Mouse (Mus musculus) intestine, embryonic 16.5 days (tissue): ENCODE data around the gene Sh3rf1. TPM values are rescaled to one million over a fixed set of nuclear protein-coding genes. Genes with fewer than 3 reads are reported as not detected.

Experiments
- ATAC-seq: fragments of 200-750 bp; cut with Nextera tagmentation; 2 replicates; pipeline ENCODE4 v1.8.0; 2017; ENCODE audit warnings: moderate TSS enrichment, moderate library complexity
- H3K27ac ChIP-seq: fragments of 300-500 bp; sonication (generic); 2 replicates; pipeline ENCODE4 v1.5.1; 2014; ENCODE audit warnings: mild to moderate bottlenecking, low read length
- H3K27me3 ChIP-seq: fragments of 300-500 bp; sonication (generic); replicated peaks from 2 replicates; pipeline ENCODE4 v1.6.1; 2014; ENCODE audit warnings: low read length, control low read depth, mixed read lengths; ENCODE audit not compliant: control insufficient read depth, insufficient read depth
- H3K36me3 ChIP-seq: fragments of 300-500 bp; sonication (generic); 2 replicates; pipeline ENCODE4 v1.6.1; 2014; ENCODE audit warnings: low read length, control low read depth; ENCODE audit not compliant: control insufficient read depth, insufficient read depth
- H3K4me1 ChIP-seq: fragments of 300-500 bp; sonication (generic); 2 replicates; pipeline ENCODE4 v1.6.1; 2014; ENCODE audit warnings: low read length, control low read depth, mixed read lengths; ENCODE audit not compliant: control insufficient read depth, insufficient read depth
- H3K4me2 ChIP-seq: fragments of 300-500 bp; sonication (generic); 2 replicates; pipeline ENCODE4 v1.6.1; 2014; ENCODE audit warnings: low read depth, low read length, control low read depth
- H3K4me3 ChIP-seq: fragments of 300-500 bp; sonication (generic); 2 replicates; pipeline ENCODE4 v1.5.1; 2014; ENCODE audit warnings: mild to moderate bottlenecking, low read length
- H3K9ac ChIP-seq: fragments of 300-500 bp; sonication (generic); 2 replicates; pipeline ENCODE4 v1.6.1; 2014; ENCODE audit warnings: low read depth, low read length
- H3K9me3 ChIP-seq: fragments of 300-500 bp; sonication (generic); 2 replicates; pipeline ENCODE4 v1.6.1; 2016; ENCODE audit warnings: low read length, control low read depth; ENCODE audit not compliant: control insufficient read depth
- WGBS: fragments of 180-500 bp; shearing (Covaris S2); extraction: QIAGEN DNeasy Blood & Tissue Kit; methylation state at CpG from one replicate; pipeline ENCODE4 v1.1.7; 2014; 5-methylcytosine and 5-hydroxymethylcytosine counted together
- polyA plus RNA-seq: library from polyadenylated mRNA; unstranded; fragments of >200 nt; fragmentation: Nextera tagmentation; extraction: Ambion mirVana; gene quantifications from 2 replicates; pipeline ENCODE4 v1.2.1, GENCODE M21; 2015

Gene Sh3rf1
- polyA plus RNA-seq, 1 experiment from 2014 or later, result 11.0 TPM

- Histone ChIP-seq H3K9me3 (no peaks in the 10 kb centered on the region), H3K9ac (no peak overlapping the region), H3K4me2 (no peak overlapping the region), H3K27me3 (no peaks in the 10 kb centered on the region), H3K36me3 (no peaks in the 10 kb centered on the region), H3K27ac (no peak overlapping the region), H3K4me3 (no peak overlapping the region), H3K4me1 (peaks cover 3% of the 10 kb centered on the region; the same call in 1 of the 2 replicates)
- WGBS, result 64% methylated on average over 3 of the region's 3 CpGs
- no peak for ATAC-seq
Observed at GRCm38 (mm10) chr8:61321216-61321615, 97.5 kb downstream of the Sh3rf1 start.

GRCm38 (mm10) chr8:61321780-61322179 lies 98.1 kb downstream of the Sh3rf1 start:
- no peak for ATAC-seq
- Histone ChIP-seq H3K4me1 (peaks cover 3% of the 10 kb centered on the region; the same call in 1 of the 2 replicates), H3K27me3 (no peaks in the 10 kb centered on the region), H3K9ac (no peak overlapping the region), H3K27ac (no peak overlapping the region), H3K4me3 (no peak overlapping the region), H3K9me3 (no peaks in the 10 kb centered on the region), H3K36me3 (no peaks in the 10 kb centered on the region), H3K4me2 (no peak overlapping the region)
- 80% methylated on average over 5 of the region's 5 CpGs for WGBS

GRCm38 (mm10) chr8:61322462-61322861 lies 98.8 kb downstream of the Sh3rf1 start:
- H3K27ac ChIP-seq, result no peak overlapping the region
- H3K4me1 ChIP-seq, result peaks cover 3% of the 10 kb centered on the region; the same call in 1 of the 2 replicates
- no peak overlapping the region for H3K9ac ChIP-seq
- no peaks in the 10 kb centered on the region for H3K9me3 ChIP-seq
- ATAC-seq, result no peak
- no peak overlapping the region for H3K4me2 ChIP-seq
- no peak overlapping the region for H3K4me3 ChIP-seq
- no peaks in the 10 kb centered on the region for H3K36me3 ChIP-seq
- no peaks in the 10 kb centered on the region for H3K27me3 ChIP-seq
- WGBS, result 64% methylated on average over 8 of the region's 8 CpGs

GRCm38 (mm10) chr8:61324363-61324914 lies 100.8 kb downstream of the Sh3rf1 start:
- no peaks in the 10 kb centered on the region for H3K9me3 ChIP-seq
- ATAC-seq, result no peak
- 69% methylated on average over 10 of the region's 10 CpGs for whole genome bisulfite sequencing
- no peak overlapping the region for H3K4me3 ChIP-seq
- no peaks in the 10 kb centered on the region for H3K27me3 ChIP-seq
- H3K9ac ChIP-seq, result no peak overlapping the region
- H3K4me1 ChIP-seq, result peaks cover 3% of the 10 kb centered on the region; the same call in 1 of the 2 replicates
- no peak overlapping the region for H3K4me2 ChIP-seq
- H3K36me3 ChIP-seq, result no peaks in the 10 kb centered on the region
- H3K27ac ChIP-seq, result no peak overlapping the region

GRCm38 (mm10) chr8:61325014-61325715 lies 101.5 kb downstream of the Sh3rf1 start:
- Histone ChIP-seq H3K27me3 (no peaks in the 10 kb centered on the region), H3K9ac (no peak overlapping the region), H3K9me3 (no peaks in the 10 kb centered on the region), H3K27ac (no peak overlapping the region), H3K36me3 (no peaks in the 10 kb centered on the region), H3K4me2 (no peak overlapping the region), H3K4me3 (no peak overlapping the region), H3K4me1 (peaks cover 3% of the 10 kb centered on the region; the same call in 1 of the 2 replicates)
- no peak for ATAC-seq
- 85% methylated on average over 16 of the region's 16 CpGs for WGBS

GRCm38 (mm10) chr8:61326281-61326680 lies 102.6 kb downstream of the Sh3rf1 start:
- H3K27me3 ChIP-seq, result no peaks in the 10 kb centered on the region
- H3K4me1 ChIP-seq, result no peaks in the 10 kb centered on the region
- WGBS, result 83% methylated on average over 8 of the region's 8 CpGs
- H3K9ac ChIP-seq, result no peak overlapping the region
- 0 out of 2 replicates have a peak, but pooled peaks have one; percentile 38 for ATAC-seq
- no peak overlapping the region for H3K4me3 ChIP-seq
- no peak overlapping the region for H3K4me2 ChIP-seq
- H3K27ac ChIP-seq, result no peak overlapping the region
- no peaks in the 10 kb centered on the region for H3K9me3 ChIP-seq
- no peaks in the 10 kb centered on the region for H3K36me3 ChIP-seq

GRCm38 (mm10) chr8:61327333-61327732 lies 103.7 kb downstream of the Sh3rf1 start:
- WGBS, result 65% methylated on average over 5 of the region's 5 CpGs
- H3K4me3 ChIP-seq, result no peak overlapping the region

GRCm38 (mm10) chr8:61339629-61340028 lies 116.0 kb downstream of the Sh3rf1 start:
- Histone ChIP-seq H3K36me3 (0 out of 2 replicates have a peak, but pooled peaks cover 2% of the 10 kb centered on the region), H3K9ac (no peak overlapping the region)
- 79% methylated on average over 6 of the region's 6 CpGs for WGBS

More at GRCm38 (mm10) chr8:61327333-61327732, 103.7 kb downstream of the Sh3rf1 start:
- no peak overlapping the region for H3K4me2 ChIP-seq
- no peaks in the 10 kb centered on the region for H3K4me1 ChIP-seq
- no peaks in the 10 kb centered on the region for H3K36me3 ChIP-seq
- ATAC-seq, result no peak
- no peaks in the 10 kb centered on the region for H3K27me3 ChIP-seq
- no peaks in the 10 kb centered on the region for H3K9me3 ChIP-seq
- no peak overlapping the region for H3K27ac ChIP-seq
- H3K9ac ChIP-seq, result no peak overlapping the region

GRCm38 (mm10) chr8:61340283-61340984 lies 116.8 kb downstream of the Sh3rf1 start:
- WGBS, result 80% methylated on average over 17 of the region's 17 CpGs
- ATAC-seq, result no peak
- peaks cover 8% of the 10 kb centered on the region for H3K4me1 ChIP-seq
- 0 out of 2 replicates have a peak, but pooled peaks cover 2% of the 10 kb centered on the region for H3K36me3 ChIP-seq
- no peak overlapping the region for H3K4me2 ChIP-seq
- H3K9me3 ChIP-seq, result no peaks in the 10 kb centered on the region
- H3K27ac ChIP-seq, result no peak overlapping the region
- H3K4me3 ChIP-seq, result no peak overlapping the region
- H3K27me3 ChIP-seq, result no peaks in the 10 kb centered on the region
- no peak overlapping the region for H3K9ac ChIP-seq

More at GRCm38 (mm10) chr8:61339629-61340028, 116.0 kb downstream of the Sh3rf1 start:
- Histone ChIP-seq H3K27ac (no peak overlapping the region), H3K27me3 (no peaks in the 10 kb centered on the region), H3K9me3 (no peaks in the 10 kb centered on the region), H3K4me2 (no peak overlapping the region), H3K4me1 (peaks cover 8% of the 10 kb centered on the region), H3K4me3 (no peak overlapping the region)
- no peak for ATAC-seq
